Mouse (Mus musculus) midbrain, embryonic 14.5 days (tissue): ENCODE measurements at regions not wholly inside any gene's neighbourhood (a gene's known extent, or its start where the extent isn't known, plus 50 kb on each side); places are given as distances from the start of the nearest gene placed in this dataset.
A peak's percentile ranks its signal among the peaks of the same experiment; 100 is the strongest.

ENCODE experiments used
- ATAC-seq: fragments of 200-750 bp; cut with Nextera tagmentation; 2 replicates; pipeline ENCODE4 v1.8.0; 2017; ENCODE audit warnings: moderate number of reproducible peaks, moderate library complexity; ENCODE audit not compliant: low FRiP score, low TSS enrichment
- DNase-seq: peaks from one replicate; pipeline ENCODE4 v3.0.0-alpha.2; 2015
- H3K27ac ChIP-seq: fragments of 300-500 bp; sonication (generic); replicated peaks from 2 replicates; pipeline ENCODE4 v1.5.1; 2014; ENCODE audit warnings: mild to moderate bottlenecking, low read depth, low read length, moderate library complexity
- H3K27me3 ChIP-seq: fragments of 300-500 bp; sonication (generic); 2 replicates; pipeline ENCODE4 v1.6.1; 2014; ENCODE audit warnings: low read length, control low read depth, mixed read lengths; ENCODE audit not compliant: control insufficient read depth, insufficient read depth
- H3K36me3 ChIP-seq: fragments of 300-500 bp; sonication (generic); 2 replicates; pipeline ENCODE4 v1.6.1; 2014; ENCODE audit warnings: low read length, control low read depth; ENCODE audit not compliant: control insufficient read depth, insufficient read depth
- H3K4me1 ChIP-seq: fragments of 300-500 bp; sonication (generic); 2 replicates; pipeline ENCODE4 v1.6.1; 2014; ENCODE audit warnings: mild to moderate bottlenecking, antibody characterized with exemption, low read length, control low read depth; ENCODE audit not compliant: control insufficient read depth, insufficient read depth
- H3K4me2 ChIP-seq: fragments of 300-500 bp; sonication (generic); 2 replicates; pipeline ENCODE4 v1.6.1; 2014; ENCODE audit warnings: mild to moderate bottlenecking, low read length, moderate library complexity
- H3K4me3 ChIP-seq: fragments of 300-500 bp; sonication (generic); replicated peaks from 2 replicates; pipeline ENCODE4 v1.5.1; 2014; ENCODE audit warnings: low read depth, low read length
- H3K9ac ChIP-seq: fragments of 300-500 bp; sonication (generic); replicated peaks from 2 replicates; pipeline ENCODE4 v1.6.1; 2014; ENCODE audit warnings: mild to moderate bottlenecking, low read length, moderate library complexity
- H3K9me3 ChIP-seq: fragments of 300-500 bp; sonication (generic); 2 replicates; pipeline ENCODE4 v1.6.1; 2016; ENCODE audit warnings: low read length, control low read depth, mixed read lengths; ENCODE audit not compliant: control insufficient read depth
- WGBS: fragments of 180-500 bp; shearing (Covaris S2); extraction: QIAGEN DNeasy Blood & Tissue Kit; methylation state at CpG from one replicate; pipeline ENCODE4 v1.1.7; 2014; 5-methylcytosine and 5-hydroxymethylcytosine counted together

GRCm38 (mm10) chr14:111008172-111008571 is 253.2 kb upstream of the Slitrk6 start:
- Histone ChIP-seq H3K9ac (no peak overlapping the region), H3K4me1 (no peaks in the 10 kb centered on the region), H3K27ac (no peak overlapping the region), H3K27me3 (no peaks in the 10 kb centered on the region), H3K36me3 (no peaks in the 10 kb centered on the region), H3K4me3 (no peak overlapping the region), H3K4me2 (0 out of 2 replicates have a peak overlapping the region, but pooled peaks have one; percentile 4), H3K9me3 (no peaks in the 10 kb centered on the region)
- WGBS, result 20% methylated on average over 5 of the region's 5 CpGs
- ATAC-seq (peak; percentile 60; the same call in 1 of the 2 replicates), DNase-seq (peak; percentile 63)
